ENCODE assay signal across 29 mouse cellular contexts in the genomic region with DNA sequence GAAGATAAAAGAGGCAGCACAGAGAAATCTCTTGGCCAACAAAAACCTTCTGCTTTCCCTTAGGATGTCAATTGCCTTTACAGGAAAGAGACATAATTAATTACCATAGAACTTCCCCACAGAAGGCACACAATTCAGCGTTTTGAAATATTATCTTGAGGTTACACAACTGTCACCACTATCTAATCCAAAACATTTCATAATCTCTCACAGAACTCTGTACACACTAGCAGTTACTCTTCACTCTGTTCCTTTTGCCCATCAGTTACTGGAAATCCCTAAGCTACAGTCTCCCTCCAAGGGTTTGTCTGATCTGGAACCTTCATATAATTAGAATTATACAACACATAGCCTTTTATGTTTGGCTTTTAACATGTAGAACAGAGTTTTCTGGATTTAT. TPM values are rescaled to one million over a fixed set of nuclear protein-coding genes. Genes with fewer than 3 reads are reported as not detected.
A peak's percentile ranks its signal among the peaks of the same experiment; 100 is the strongest.
DNase-seq lines count a peak whose midpoint lies in the region; ATAC-seq and TF ChIP-seq lines count a peak whose summit lies in the region.
"Had no signal": no experiment of that assay in that cellular context is flagged by ENCODE, and none has a peak within 500 bp of the region (broad histone marks: within the 10 kb centered on the region; RNA-seq: fewer than 3 reads in every experiment).

No protein-coding gene starts in this region.

- H3K27ac ChIP-seq in liver, adult 2 months (replicated peaks; ENCODE audit: insufficient read depth, low read depth, low read length) = no peak overlapping the region
- no peak overlapping the region for H3K27ac ChIP-seq in forebrain, embryonic 10.5 days
- H3K27ac ChIP-seq: heart, embryonic 10.5 days; heart, embryonic 15.5 days; intestine, embryonic 15.5 days; layer of hippocampus, adult 2 months; limb, embryonic 13.5 days; liver, embryonic 14.5 days; lung, embryonic 15.5 days; midbrain, embryonic 13.5 days; stomach, postnatal 0 days had no signal

- no peak for TF ChIP-seq POLR2A in liver, adult 2 months (IDR thresholded peaks at IDR 0.05; ENCODE audit: extremely low read depth, insufficient read depth, low read length)

- no peaks in the 10 kb centered on the region for H3K79me2 ChIP-seq in liver, adult 2 months (ENCODE audit: control insufficient read depth, insufficient read depth, low read length)

- peak; percentile 87 for DNase-seq in liver, adult 2 months (ENCODE audit: extremely low read depth, low read depth, low spot score)
- no peak for DNase-seq in liver
- DNase-seq in 416B (ENCODE audit: low read depth) = peak; percentile 10
- DNase-seq in forebrain, embryonic 10.5 days (ENCODE audit: extremely low spot score, low spot score) = no peak
- no peak for DNase-seq in heart, adult 18-20 months
- no peak for DNase-seq in Muller cell, postnatal 12 days (ENCODE audit: inconsistent ontology term)
- DNase-seq: adrenal gland, adult 8-10 months; cerebellum, adult 2 months; cerebellum, postnatal 14 days; kidney, postnatal 25 days; right cerebral cortex, postnatal 14 days; thymus, adult 18-20 months; thymus, postnatal 25 days had no signal

- H3K36me3 ChIP-seq in liver, adult 2 months (ENCODE audit: control insufficient read depth, insufficient read depth, low read length) = no peaks in the 10 kb centered on the region
- H3K36me3 ChIP-seq in forebrain, embryonic 10.5 days (replicated peaks) = no peaks in the 10 kb centered on the region
- H3K36me3 ChIP-seq: heart, embryonic 10.5 days; heart, embryonic 15.5 days; intestine, embryonic 15.5 days; limb, embryonic 13.5 days; lung, embryonic 15.5 days; midbrain, embryonic 13.5 days had no signal

- 0% methylated on average over 1 of the region's 1 CpGs for WGBS in liver, adult 2 months
- 79% methylated on average over 1 of the region's 1 CpGs for WGBS in forebrain, embryonic 10.5 days

- no peak overlapping the region for H3K4me3 ChIP-seq in liver, adult 2 months (ENCODE audit: insufficient read depth, low read depth, low read length)
- H3K4me3 ChIP-seq in forebrain, embryonic 10.5 days = no peak overlapping the region
- H3K4me3 ChIP-seq: heart, embryonic 10.5 days; heart, embryonic 15.5 days; intestine, embryonic 15.5 days; layer of hippocampus, adult 2 months; limb, embryonic 13.5 days; lung, embryonic 15.5 days; megakaryocyte, embryonic 14.5 days; midbrain, embryonic 13.5 days had no signal

- TF ChIP-seq CTCF in liver, adult 2 months (IDR thresholded peaks at IDR 0.05; ENCODE audit: low read depth, low read length) = no peak

- no peaks in the 10 kb centered on the region for H3K27me3 ChIP-seq in liver, adult 2 months (ENCODE audit: control insufficient read depth, insufficient read depth, low read length)
- no peaks in the 10 kb centered on the region for H3K27me3 ChIP-seq in forebrain, embryonic 10.5 days (ENCODE audit: poor library complexity, severe bottlenecking)
- H3K27me3 ChIP-seq: heart, embryonic 15.5 days; intestine, embryonic 15.5 days; limb, embryonic 13.5 days; lung, embryonic 15.5 days; megakaryocyte, embryonic 14.5 days; midbrain, embryonic 13.5 days had no signal

- H3K4me1 ChIP-seq in liver, adult 2 months (ENCODE audit: control insufficient read depth, insufficient read depth, low read length) = peaks cover 2% of the 10 kb centered on the region; the same call in 1 of the 2 replicates
- no peaks in the 10 kb centered on the region for H3K4me1 ChIP-seq in forebrain, embryonic 10.5 days
- H3K4me1 ChIP-seq: heart, embryonic 10.5 days; heart, embryonic 15.5 days; intestine, embryonic 15.5 days; limb, embryonic 13.5 days; lung, embryonic 15.5 days; megakaryocyte, embryonic 14.5 days had no signal

- no peak overlapping the region for H3K9ac ChIP-seq in liver, adult 2 months (ENCODE audit: low read depth, low read length)
- H3K9ac ChIP-seq: heart, embryonic 15.5 days; intestine, embryonic 15.5 days; limb, embryonic 13.5 days; liver, embryonic 14.5 days; lung, embryonic 15.5 days; midbrain, embryonic 13.5 days had no signal

- H3K9me3 ChIP-seq in forebrain, embryonic 10.5 days = no peaks in the 10 kb centered on the region
- H3K9me3 ChIP-seq: heart, embryonic 10.5 days; heart, embryonic 15.5 days; intestine, embryonic 15.5 days; limb, embryonic 13.5 days; lung, embryonic 15.5 days; megakaryocyte, embryonic 14.5 days; midbrain, embryonic 13.5 days had no signal

- peak; percentile 94 for ATAC-seq in common myeloid progenitor, adult 5-6 weeks (replicated peaks; ENCODE audit: low read depth, poor library complexity, severe bottlenecking)
- peak; percentile 98 for ATAC-seq in megakaryocyte progenitor cell, adult 5-6 weeks (replicated peaks; ENCODE audit: poor library complexity)
- ATAC-seq: activated CD4-positive, CD25-positive, alpha-beta regulatory T cell, adult 4 months; CD4-positive, CD25-positive, alpha-beta regulatory T cell, adult 4 months; forebrain, embryonic 16.5 days; hindbrain, embryonic 16.5 days; intestine, embryonic 15.5 days; midbrain, embryonic 13.5 days had no signal

RNA-seq across cellular contexts. Expression of a gene that starts 29.8 kb away (rescaled TPM):
- 15.4 and 17.7 TPM in 2 replicates for total RNA-seq in liver, adult 2 months (2014; rRNA removed)
- 0.88 and 0.95 TPM in 2 replicates for polyA plus RNA-seq in liver, adult 2 months (2012; rRNA removed)
- total RNA-seq in common myeloid progenitor, adult 5-6 weeks (2017) = 2.2 and 3.8 TPM in 2 replicates
- total RNA-seq in megakaryocyte progenitor cell, adult 5-6 weeks (2015) = 4.9 and 6.5 TPM in 2 replicates
- total RNA-seq in megakaryocyte progenitor cell, adult 5-6 weeks (2017) = 3.3 and 5.2 TPM in 2 replicates
- polyA plus RNA-seq in forebrain, embryonic 10.5 days (2016; fragmentation: Nextera tagmentation; extraction: Ambion mirVana) = 3.7 and 4.2 TPM in 2 replicates
- total RNA-seq in heart, adult 18-20 months (2021) = 1 to 10 TPM; 4.2 to 5.0 TPM
- polyA plus RNA-seq: activated CD4-positive, CD25-positive, alpha-beta regulatory T cell, adult 4 months; CD4-positive, CD25-positive, alpha-beta regulatory T cell, adult 4 months had no signal

Comparison
In these comparisons a context has a peak if more than half of its experiments do, and no peak if none do; other contexts are left out.
1. DNase-seq: peak in liver, adult 2 months (single experiment) and 416B (single experiment); none in liver (single experiment), forebrain, embryonic 10.5 days (single experiment), heart, adult 18-20 months (0 of 2) and Muller cell, postnatal 12 days (single experiment).